Mouse (Mus musculus) adrenal gland, postnatal 25 days (tissue): ENCODE measurements around the gene Zfp414. TPM values are rescaled to one million over a fixed set of nuclear protein-coding genes. Genes with fewer than 3 reads are reported as not detected.
"Not testable (repeated sequence)": the region's sequence is repeated elsewhere in the genome, so short reads cannot be mapped to it uniquely, and the experiment has no call there.

Experiments
- DNase-seq: peaks from one replicate; pipeline ENCODE4 v3.0.0; 2021; ENCODE audit warnings: mixed read lengths
- long read RNA-seq: library from polyadenylated mRNA; stranded (forward); transcript quantifications from one replicate; pipeline ENCODE4 v2.0.0, GENCODE M21; 2021
- total RNA-seq: library from RNA; stranded (reverse); gene quantifications from 2 replicates; pipeline ENCODE4 v1.2.3, GENCODE M21; 2021

Gene Zfp414
- total RNA-seq = 41.1 and 49.7 TPM in 2 replicates
- long read RNA-seq, transcript Zfp414-201 (6 exons, 1,197 nt) = major isoform, 7 of 21 reads
- long read RNA-seq, partial matches to known transcripts = 7 of 21 reads
- long read RNA-seq, other reads (novel, unspliced or antisense) = 4 of 21 reads

GRCm38 (mm10) chr17:33628621-33629486, at the start of gene Zfp414:
Gene Zfp414 (plus strand): TSS chr17:33629090.
- DNase-seq = peak; percentile 87

- no peak for DNase-seq
Observed at GRCm38 (mm10) chr17:33584061-33584460, 44.8 kb upstream of the Zfp414 start.

GRCm38 (mm10) chr17:33586011-33586410, 42.9 kb upstream of the Zfp414 start:
- DNase-seq = no peak

GRCm38 (mm10) chr17:33597271-33597670, 31.6 kb upstream of the Zfp414 start:
- DNase-seq = no peak

GRCm38 (mm10) chr17:33598506-33598905, 30.4 kb upstream of the Zfp414 start:
- no peak for DNase-seq

GRCm38 (mm10) chr17:33599836-33600475, 28.9 kb upstream of the Zfp414 start:
- no peak for DNase-seq

- DNase-seq = no peak
Observed at GRCm38 (mm10) chr17:33600831-33601230, 28.1 kb upstream of the Zfp414 start.

GRCm38 (mm10) chr17:33601947-33602346, 26.9 kb upstream of the Zfp414 start:
- DNase-seq = no peak

- DNase-seq = no peak
Observed at GRCm38 (mm10) chr17:33607273-33607672, 21.6 kb upstream of the Zfp414 start.

GRCm38 (mm10) chr17:33610548-33610947, 18.3 kb upstream of the Zfp414 start:
- no peak for DNase-seq

- DNase-seq = not testable (repeated sequence)
Observed at GRCm38 (mm10) chr17:33613726-33614125, 15.2 kb upstream of the Zfp414 start.

- DNase-seq = no peak
Observed at GRCm38 (mm10) chr17:33627281-33627680, 1.6 kb upstream of the Zfp414 start.

GRCm38 (mm10) chr17:33629487-33630125, 716 bp downstream of the Zfp414 start:
- DNase-seq = no peak

- DNase-seq = no peak
Observed at GRCm38 (mm10) chr17:33630171-33630895, 1.4 kb downstream of the Zfp414 start.

GRCm38 (mm10) chr17:33631236-33631635, 2.3 kb downstream of the Zfp414 start:
- DNase-seq = no peak

GRCm38 (mm10) chr17:33631796-33632195, 2.9 kb downstream of the Zfp414 start:
- DNase-seq = peak; percentile 21

GRCm38 (mm10) chr17:33637038-33637437, 8.1 kb downstream of the Zfp414 start:
- no peak for DNase-seq

GRCm38 (mm10) chr17:33637516-33638276, 8.8 kb downstream of the Zfp414 start, which contains the start of gene Pram1:
Gene Pram1 (plus strand): TSS chr17:33638056.
- no peak for DNase-seq

GRCm38 (mm10) chr17:33639743-33640142, 10.9 kb downstream of the Zfp414 start:
- no peak for DNase-seq

- DNase-seq = no peak
Observed at GRCm38 (mm10) chr17:33644068-33644467, 15.2 kb downstream of the Zfp414 start.

- DNase-seq = no peak
Observed at GRCm38 (mm10) chr17:33645073-33645472, 16.2 kb downstream of the Zfp414 start.
